8 mouse cellular contexts compared by ENCODE assay signal in the genomic region with DNA sequence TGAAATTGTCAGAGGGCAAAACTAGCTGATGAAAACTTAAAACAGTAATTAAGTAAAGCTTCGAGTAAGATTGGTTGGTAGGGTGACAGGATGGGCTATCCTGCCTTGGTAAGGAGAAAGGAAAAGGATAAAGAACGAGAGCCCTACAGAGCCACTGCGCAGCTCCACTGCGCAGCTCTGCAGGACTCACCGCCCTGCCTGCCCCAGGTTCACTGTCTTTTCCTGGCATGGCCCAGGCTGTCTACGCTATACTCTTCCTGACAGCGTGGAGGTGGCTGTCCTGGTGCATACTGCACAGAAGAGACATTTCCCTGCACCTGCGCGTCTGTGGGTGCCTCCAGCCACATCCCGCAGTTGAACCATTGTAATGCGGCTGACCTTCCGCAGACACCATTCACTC.
DNase-seq lines count a peak whose midpoint lies in the region; ATAC-seq and TF ChIP-seq lines count a peak whose summit lies in the region.

No protein-coding gene starts in this region.

- ATAC-seq in liver, embryonic 11.5 days (replicated peaks; ENCODE audit: low FRiP score): no peak
- ATAC-seq in embryonic facial prominence, embryonic 12.5 days (ENCODE audit: insufficient number of reproducible peaks, insufficient read depth, low FRiP score, low TSS enrichment): no peak
- ATAC-seq in intestine, postnatal 0 days: no peak

- DNase-seq in liver, embryonic 11.5 days (ENCODE audit: low spot score): no peak
- no peak for DNase-seq in liver
- peak; percentile 27 for DNase-seq in retina, embryonic 14.5 days (ENCODE audit: low spot score)
- no peak for DNase-seq in layer of hippocampus, postnatal 36 days
- no peak for DNase-seq in urinary bladder, postnatal 10 days (ENCODE audit: low spot score)
- DNase-seq in urinary bladder, postnatal 25 days (ENCODE audit: low spot score): no peak

- 0 out of 2 replicates have a peak, but pooled peaks cover 3% of the 10 kb centered on the region for H3K27me3 ChIP-seq in liver, embryonic 11.5 days (replicated peaks; ENCODE audit: control insufficient read depth, insufficient read depth, low read length)
- no peaks in the 10 kb centered on the region for H3K27me3 ChIP-seq in embryonic facial prominence, embryonic 12.5 days
- H3K27me3 ChIP-seq in intestine, postnatal 0 days (replicated peaks; ENCODE audit: control insufficient read depth, insufficient read depth, low read length): no peaks in the 10 kb centered on the region

- no peaks in the 10 kb centered on the region for H3K4me1 ChIP-seq in liver, embryonic 11.5 days (replicated peaks; ENCODE audit: control insufficient read depth, insufficient read depth, low read length)
- no peaks in the 10 kb centered on the region for H3K4me1 ChIP-seq in embryonic facial prominence, embryonic 12.5 days
- no peaks in the 10 kb centered on the region for H3K4me1 ChIP-seq in intestine, postnatal 0 days (replicated peaks; ENCODE audit: control insufficient read depth, insufficient read depth, low read length)

- H3K27ac ChIP-seq in liver, embryonic 11.5 days (ENCODE audit: low read depth, low read length): no peak overlapping the region
- no peak overlapping the region for H3K27ac ChIP-seq in embryonic facial prominence, embryonic 12.5 days
- no peak overlapping the region for H3K27ac ChIP-seq in intestine, postnatal 0 days (ENCODE audit: low read depth, low read length)

- no peak for TF ChIP-seq CTCF in intestine, postnatal 0 days (IDR thresholded peaks at IDR 0.05; ENCODE audit: low read depth)

- no peaks in the 10 kb centered on the region for H3K9me3 ChIP-seq in liver, embryonic 11.5 days (ENCODE audit: control insufficient read depth, low read length)
- H3K9me3 ChIP-seq in embryonic facial prominence, embryonic 12.5 days: no peaks in the 10 kb centered on the region
- H3K9me3 ChIP-seq in intestine, postnatal 0 days (ENCODE audit: control insufficient read depth): no peaks in the 10 kb centered on the region

- H3K4me2 ChIP-seq in liver, embryonic 11.5 days: peak overlapping the region; percentile 15; the same call in 1 of the 2 replicates
- H3K4me2 ChIP-seq in embryonic facial prominence, embryonic 12.5 days (replicated peaks): peak overlapping the region; percentile 46
- peak overlapping the region; percentile 33 for H3K4me2 ChIP-seq in intestine, postnatal 0 days (replicated peaks; ENCODE audit: low read depth)

- WGBS in liver, embryonic 11.5 days: 52% methylated on average over 12 of the region's 12 CpGs
- 40% methylated on average over 12 of the region's 12 CpGs for WGBS in embryonic facial prominence, embryonic 12.5 days
- 40% methylated on average over 12 of the region's 12 CpGs for WGBS in intestine, postnatal 0 days

- H3K36me3 ChIP-seq in liver, embryonic 11.5 days (ENCODE audit: control insufficient read depth, insufficient read depth, low read length): no peaks in the 10 kb centered on the region
- H3K36me3 ChIP-seq in embryonic facial prominence, embryonic 12.5 days: no peaks in the 10 kb centered on the region
- H3K36me3 ChIP-seq in intestine, postnatal 0 days (ENCODE audit: control insufficient read depth, insufficient read depth): no peaks in the 10 kb centered on the region

- no peak overlapping the region for H3K4me3 ChIP-seq in liver, embryonic 11.5 days (ENCODE audit: low read depth, low read length)
- H3K4me3 ChIP-seq in embryonic facial prominence, embryonic 12.5 days: peak overlapping the region; percentile 28
- no peak overlapping the region for H3K4me3 ChIP-seq in intestine, postnatal 0 days (ENCODE audit: low read depth, low read length)

- no peak overlapping the region for H3K9ac ChIP-seq in liver, embryonic 11.5 days (ENCODE audit: low read depth, low read length)
- 0 out of 2 replicates have a peak overlapping the region, but pooled peaks have one; percentile 42 for H3K9ac ChIP-seq in embryonic facial prominence, embryonic 12.5 days
- no peak overlapping the region for H3K9ac ChIP-seq in intestine, postnatal 0 days (ENCODE audit: low read depth, low read length)
